Mouse (Mus musculus): ENCODE data around the gene Hecw1.

Hecw1 gene

GRCm38 (mm10) chr13:14522906-14523269 is at the start of gene Hecw1:
Hecw1 (minus strand) TSS chr13:14523228.
- no peak for DNase-seq (ENCODE audit: low read depth, low spot score)

- no peak for DNase-seq (ENCODE audit: low read depth, low spot score)
These were observed 38.3 kb upstream of the Hecw1 start for GRCm38 (mm10) chr13:14561336-14561735.

- no peak for DNase-seq (ENCODE audit: low read depth, low spot score)
These were observed 29.6 kb upstream of the Hecw1 start for GRCm38 (mm10) chr13:14552628-14553027.

- DNase-seq (ENCODE audit: low read depth, low spot score) = no peak
These were observed 19.8 kb upstream of the Hecw1 start for GRCm38 (mm10) chr13:14542860-14543259.

GRCm38 (mm10) chr13:14522128-14522905 is 711 bp downstream of the Hecw1 start:
- no peak for DNase-seq (ENCODE audit: low read depth, low spot score)

GRCm38 (mm10) chr13:14521746-14522127 is 1.3 kb downstream of the Hecw1 start:
- DNase-seq (ENCODE audit: low read depth, low spot score) = no peak

- DNase-seq (ENCODE audit: low read depth, low spot score) = no peak
These were observed 3.4 kb downstream of the Hecw1 start for GRCm38 (mm10) chr13:14519605-14520004.

GRCm38 (mm10) chr13:14517478-14517877 is 5.5 kb downstream of the Hecw1 start:
- no peak for DNase-seq (ENCODE audit: low read depth, low spot score)

- no peak for DNase-seq (ENCODE audit: low read depth, low spot score)
These were observed 7.9 kb downstream of the Hecw1 start for GRCm38 (mm10) chr13:14515106-14515505.

- DNase-seq (ENCODE audit: low read depth, low spot score) = no peak
These were observed 9.1 kb downstream of the Hecw1 start for GRCm38 (mm10) chr13:14513934-14514333.

DNA sequence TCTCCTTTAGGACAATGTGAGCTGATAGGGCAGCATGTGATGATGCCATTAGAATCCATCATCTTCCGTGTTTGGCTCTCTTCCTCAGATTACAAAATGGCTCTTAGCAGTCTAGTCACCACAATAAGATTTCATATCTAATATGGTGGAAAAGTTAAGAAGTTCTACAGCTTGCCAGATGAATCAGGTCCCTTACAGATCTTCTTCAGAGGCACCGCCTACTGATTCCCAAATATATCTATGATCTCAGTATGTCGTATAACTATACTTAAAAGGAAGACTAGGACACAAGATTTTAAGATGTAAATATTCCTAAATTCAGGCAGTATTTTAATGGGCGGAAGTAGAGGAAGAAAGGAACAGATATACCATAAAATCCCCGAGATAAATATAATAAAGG is 16.3 kb downstream of the Hecw1 start:
- no peak for DNase-seq (ENCODE audit: low read depth, low spot score)

DNA sequence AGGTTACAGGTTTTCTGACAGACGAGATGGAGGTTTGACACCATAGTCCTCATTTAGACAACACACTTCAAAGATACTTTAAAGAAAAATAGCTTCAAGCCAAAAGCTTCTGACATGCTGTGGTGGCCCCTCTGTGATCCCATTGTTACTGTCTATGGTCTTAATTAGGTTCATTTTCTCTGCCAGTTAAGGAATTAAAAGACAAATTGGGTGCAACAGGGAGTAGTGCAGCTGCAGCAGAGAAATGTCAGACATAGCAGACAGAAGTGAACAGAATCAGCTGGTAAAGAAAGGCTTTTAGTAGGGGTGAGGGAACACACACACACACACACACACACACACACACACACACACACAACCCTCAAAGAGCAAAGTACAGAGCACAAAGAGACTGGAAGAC is 22.8 kb downstream of the Hecw1 start:
- DNase-seq (ENCODE audit: low read depth, low spot score) = no peak

DNA sequence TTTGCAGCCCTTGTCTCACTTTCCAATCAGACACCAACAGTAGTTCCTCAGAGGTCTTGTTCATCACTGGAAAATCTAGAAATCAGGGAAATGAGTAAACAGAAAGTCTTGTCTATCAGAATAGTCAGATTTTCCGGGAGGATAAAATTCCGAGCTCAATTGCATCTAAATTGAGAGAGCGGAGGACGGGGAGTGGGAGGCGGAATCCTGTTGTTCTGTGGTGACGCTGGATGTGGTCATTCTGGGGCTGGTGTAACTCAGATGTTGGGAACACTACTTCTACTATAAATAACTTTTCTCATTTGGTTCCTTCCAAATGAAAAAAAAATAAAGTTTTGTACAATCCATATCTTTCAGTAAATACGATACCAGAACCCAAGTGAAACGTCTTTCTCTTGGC is 24.2 kb downstream of the Hecw1 start:
- DNase-seq (ENCODE audit: low read depth, low spot score) = no peak

DNA sequence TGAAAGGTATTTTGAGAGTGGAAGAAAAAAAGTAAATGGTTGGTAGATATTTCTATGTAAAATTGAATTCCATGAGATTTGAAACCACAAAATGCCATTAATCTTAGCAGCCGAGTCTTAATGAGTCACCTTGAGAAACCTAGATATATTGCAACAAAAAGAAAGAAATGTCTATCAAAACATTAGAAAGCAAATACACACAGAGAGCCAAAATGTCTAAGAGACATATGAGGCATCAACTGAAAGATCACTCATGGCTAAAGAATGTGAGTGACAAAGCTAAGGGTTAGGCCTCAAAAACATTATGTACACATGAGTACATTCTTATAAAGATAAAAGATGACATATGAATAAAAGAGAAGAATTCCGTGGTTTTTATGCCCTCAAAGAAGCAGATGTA is 26.1 kb downstream of the Hecw1 start:
- no peak for DNase-seq (ENCODE audit: low read depth, low spot score)

DNA sequence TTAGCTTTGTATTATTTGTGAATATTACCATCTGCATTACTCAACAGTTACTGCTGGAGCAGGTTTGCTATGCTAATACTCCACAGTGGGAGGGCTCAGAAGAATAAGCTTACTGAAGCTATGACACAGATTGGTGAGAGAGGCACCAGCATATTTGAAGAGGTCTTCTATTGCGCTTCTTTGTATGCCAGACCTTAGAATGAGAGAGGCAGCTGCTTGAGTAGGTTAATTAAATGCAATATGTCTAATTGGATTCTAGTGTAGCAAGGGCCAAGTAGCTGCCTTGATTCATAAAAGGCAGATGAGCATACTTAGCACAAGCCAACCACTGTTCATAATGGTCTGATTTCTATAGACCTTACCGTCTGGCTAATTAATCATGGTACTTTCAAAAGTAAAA is 35.2 kb downstream of the Hecw1 start:
- DNase-seq (ENCODE audit: low read depth, low spot score) = no peak

GRCm38 (mm10) chr13:14471121-14471520 is 51.9 kb downstream of the Hecw1 start:
- DNase-seq (ENCODE audit: low read depth, low spot score) = no peak

DNA sequence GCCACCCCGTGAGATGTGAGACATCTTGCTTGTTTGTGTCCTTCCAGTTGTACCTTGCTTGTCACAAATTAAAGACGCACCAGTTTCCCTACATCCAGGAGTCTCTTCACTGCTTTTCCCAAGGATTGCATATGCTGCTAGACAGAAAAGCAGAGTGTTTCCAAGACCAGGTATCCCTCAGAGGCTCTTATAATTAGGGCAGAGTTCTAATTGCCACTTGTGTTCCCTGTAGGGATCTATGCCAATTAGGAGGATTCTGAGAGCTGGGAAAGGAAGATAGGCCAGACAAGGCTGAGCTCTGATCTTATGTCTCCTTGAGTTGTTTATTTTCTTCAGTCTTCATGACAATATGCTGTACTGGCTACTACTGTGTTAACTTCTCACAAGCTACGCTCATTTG is 55.5 kb downstream of the Hecw1 start:
- no peak for DNase-seq (ENCODE audit: low read depth, low spot score)

- no peak for DNase-seq (ENCODE audit: low read depth, low spot score)
These were observed 62.0 kb downstream of the Hecw1 start for GRCm38 (mm10) chr13:14461036-14461435.

DNA sequence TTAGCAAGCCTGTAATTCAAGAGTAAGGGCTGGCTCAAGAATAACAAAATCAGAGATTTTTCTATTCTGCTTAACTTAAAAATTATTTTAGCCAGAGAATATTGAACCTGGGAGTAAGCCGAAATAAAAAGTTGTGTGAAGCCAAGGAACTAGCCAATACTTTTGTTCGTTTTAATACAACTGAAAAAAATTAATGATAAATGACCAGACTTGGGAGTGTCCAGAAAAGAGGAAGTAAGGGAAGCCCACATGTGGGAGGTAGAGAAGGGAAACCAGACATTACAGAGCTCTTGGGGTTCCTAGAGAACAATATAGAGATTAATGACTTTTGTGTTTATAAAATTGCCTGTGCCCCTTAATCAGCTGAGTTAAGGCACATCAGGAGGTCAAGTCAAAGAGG is 66.0 kb downstream of the Hecw1 start:
- DNase-seq (ENCODE audit: low read depth, low spot score) = no peak

DNA sequence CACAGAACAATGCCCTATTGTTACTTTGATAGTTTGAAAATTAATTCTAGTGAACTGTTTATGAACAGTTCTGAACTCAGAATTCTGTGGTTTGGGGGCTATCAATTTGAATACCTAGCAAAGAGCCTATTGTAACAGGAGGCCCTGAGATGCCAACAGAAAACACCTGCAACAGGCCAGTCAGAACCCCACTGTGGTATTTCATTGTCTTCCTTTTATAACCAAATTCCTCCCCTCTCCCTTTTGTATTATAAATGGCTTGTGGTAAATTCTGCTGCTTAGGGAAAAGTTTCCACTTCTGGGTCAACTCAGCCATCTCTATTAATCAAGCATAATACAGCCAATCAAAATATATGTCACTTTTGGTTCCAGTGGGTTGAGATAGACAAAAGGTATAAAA is 83.5 kb downstream of the Hecw1 start:
- DNase-seq (ENCODE audit: low read depth, low spot score) = no peak

GRCm38 (mm10) chr13:14428845-14429553 is 94.0 kb downstream of the Hecw1 start:
- DNase-seq (ENCODE audit: low read depth, low spot score) = no peak

DNA sequence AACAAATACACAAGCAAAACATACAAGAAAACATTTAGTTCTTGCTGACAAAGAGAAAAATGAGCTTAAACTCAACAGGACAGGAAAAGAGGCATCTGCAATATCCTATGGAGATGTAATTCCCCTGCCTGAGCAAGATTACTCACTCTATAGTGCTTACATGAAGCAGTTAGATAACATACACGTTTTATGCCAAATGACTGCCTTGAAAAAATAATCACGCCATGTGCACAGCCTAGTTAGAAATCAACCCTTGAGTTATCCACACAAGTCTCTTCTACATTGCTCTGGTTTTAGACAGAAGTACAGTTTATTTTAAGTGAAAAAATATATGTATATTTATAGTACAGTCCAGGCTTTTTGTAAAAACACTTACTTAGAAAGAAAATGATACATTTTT is 98.2 kb downstream of the Hecw1 start:
- DNase-seq (ENCODE audit: low read depth, low spot score) = no peak

GRCm38 (mm10) chr13:14413405-14413804 is 109.6 kb downstream of the Hecw1 start:
- no peak for DNase-seq (ENCODE audit: low read depth, low spot score)
